Mouse (Mus musculus) gonadal fat pad, adult 2 months (tissue): ENCODE data around the gene Dab2ip. TPM values are rescaled to one million over a fixed set of nuclear protein-coding genes. Genes with fewer than 3 reads are reported as not detected.

Experiments
- DNase-seq: peaks from one replicate; pipeline ENCODE4 v3.0.0-alpha.2; 2012; ENCODE audit warnings: low read depth
- polyA plus RNA-seq: library from polyadenylated mRNA; depleted of rRNA; stranded (reverse); fragments of >200 nt; gene quantifications from 2 replicates; pipeline ENCODE4 v1.2.3, GENCODE M21; 2012; rRNA removed

Dab2ip gene
- 50.9 and 53.6 TPM in 2 replicates for polyA plus RNA-seq

DNA sequence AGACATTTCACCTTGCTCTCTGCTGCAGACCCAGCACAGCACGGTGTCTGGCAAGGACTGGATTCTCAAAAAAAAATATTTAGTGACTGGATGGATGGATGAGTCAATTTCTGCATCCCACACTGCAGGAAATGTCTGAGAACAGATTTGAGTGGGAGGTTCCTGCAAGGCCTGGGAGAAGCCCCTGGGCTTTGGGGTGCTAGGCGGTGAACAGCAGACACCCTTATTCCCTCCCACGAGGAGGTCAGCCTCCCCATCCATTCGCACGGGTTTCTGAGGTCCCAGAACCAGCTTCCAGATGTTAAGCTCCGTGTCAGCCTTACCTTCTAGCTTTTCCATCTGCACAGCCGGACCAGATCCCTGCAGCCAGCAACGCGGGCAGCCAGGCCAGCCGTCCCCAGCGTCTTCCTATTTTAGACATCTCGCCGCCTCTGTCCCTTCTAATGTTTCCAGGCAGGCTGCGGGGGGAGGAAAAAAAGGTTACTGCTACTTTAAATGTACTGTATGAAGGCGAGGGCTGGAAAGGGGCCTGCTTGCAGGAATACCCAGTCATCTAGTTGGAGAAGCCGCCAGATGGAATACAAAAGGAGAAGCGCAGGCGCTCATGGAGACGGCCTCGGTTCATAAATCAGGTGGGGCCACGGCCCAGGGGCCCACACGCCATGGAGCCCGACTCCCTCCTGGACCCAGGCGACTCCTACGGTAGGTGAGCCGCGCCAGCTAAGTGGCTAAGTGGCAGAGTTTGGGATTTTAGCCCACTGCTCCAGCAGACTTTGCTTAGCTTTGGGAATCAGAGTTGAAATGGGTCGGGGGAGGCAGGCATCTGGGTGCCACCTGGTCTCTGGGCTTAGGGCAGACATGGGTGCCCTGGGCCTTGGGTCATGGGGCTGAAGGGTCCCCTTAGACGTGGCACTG lies at the start of gene Dab2ip:
TSS of gene Dab2ip (plus strand) at position 356 of the 915 bp plus-strand sequence.
- DNase-seq = no peak

GRCm38 (mm10) chr2:35508597-35509342 lies 49.3 kb upstream of the Dab2ip start:
- DNase-seq = no peak

- DNase-seq = no peak
Observed at GRCm38 (mm10) chr2:35509343-35509667, 48.8 kb upstream of the Dab2ip start.

DNA sequence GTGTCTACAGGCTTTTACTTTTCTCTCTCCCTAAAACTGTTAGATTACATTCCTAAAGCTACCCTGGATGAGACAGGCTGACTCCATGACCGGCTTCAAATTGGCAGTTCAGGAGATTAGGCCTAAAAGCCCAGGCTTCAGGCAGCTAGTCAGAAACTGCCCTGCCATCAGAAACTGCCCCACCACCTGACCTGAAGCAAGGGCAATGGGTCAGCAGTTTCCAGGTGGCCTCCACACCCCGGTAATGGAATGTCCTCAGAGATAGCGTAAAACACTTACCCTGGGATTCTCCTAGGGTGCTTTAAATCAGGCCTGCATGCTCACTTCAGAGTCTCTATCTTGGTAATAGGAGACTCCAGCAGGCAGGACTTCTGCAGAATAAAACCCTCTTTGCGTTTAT lies 48.2 kb upstream of the Dab2ip start:
- DNase-seq = no peak

GRCm38 (mm10) chr2:35510920-35511319 lies 47.1 kb upstream of the Dab2ip start:
- DNase-seq = no peak

DNA sequence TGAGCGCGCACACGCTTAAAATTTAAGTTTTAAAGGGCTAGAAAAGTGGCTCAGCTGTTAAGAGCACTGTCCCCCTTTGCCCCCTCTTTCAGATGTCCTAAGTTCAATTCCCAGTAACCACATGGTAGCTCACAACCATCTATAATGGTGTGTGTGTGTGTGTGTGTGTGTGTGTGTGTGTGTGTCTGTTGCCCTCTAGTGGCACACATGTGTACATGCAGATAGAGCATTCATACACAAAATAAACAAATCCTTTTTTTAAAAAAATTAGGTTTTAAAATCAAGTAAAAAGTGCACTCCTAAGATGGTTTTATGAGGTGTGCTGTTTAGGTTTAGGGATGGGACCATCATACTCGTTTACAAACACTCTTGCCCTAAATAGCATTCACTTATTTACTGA lies 45.8 kb upstream of the Dab2ip start:
- DNase-seq = no peak

DNA sequence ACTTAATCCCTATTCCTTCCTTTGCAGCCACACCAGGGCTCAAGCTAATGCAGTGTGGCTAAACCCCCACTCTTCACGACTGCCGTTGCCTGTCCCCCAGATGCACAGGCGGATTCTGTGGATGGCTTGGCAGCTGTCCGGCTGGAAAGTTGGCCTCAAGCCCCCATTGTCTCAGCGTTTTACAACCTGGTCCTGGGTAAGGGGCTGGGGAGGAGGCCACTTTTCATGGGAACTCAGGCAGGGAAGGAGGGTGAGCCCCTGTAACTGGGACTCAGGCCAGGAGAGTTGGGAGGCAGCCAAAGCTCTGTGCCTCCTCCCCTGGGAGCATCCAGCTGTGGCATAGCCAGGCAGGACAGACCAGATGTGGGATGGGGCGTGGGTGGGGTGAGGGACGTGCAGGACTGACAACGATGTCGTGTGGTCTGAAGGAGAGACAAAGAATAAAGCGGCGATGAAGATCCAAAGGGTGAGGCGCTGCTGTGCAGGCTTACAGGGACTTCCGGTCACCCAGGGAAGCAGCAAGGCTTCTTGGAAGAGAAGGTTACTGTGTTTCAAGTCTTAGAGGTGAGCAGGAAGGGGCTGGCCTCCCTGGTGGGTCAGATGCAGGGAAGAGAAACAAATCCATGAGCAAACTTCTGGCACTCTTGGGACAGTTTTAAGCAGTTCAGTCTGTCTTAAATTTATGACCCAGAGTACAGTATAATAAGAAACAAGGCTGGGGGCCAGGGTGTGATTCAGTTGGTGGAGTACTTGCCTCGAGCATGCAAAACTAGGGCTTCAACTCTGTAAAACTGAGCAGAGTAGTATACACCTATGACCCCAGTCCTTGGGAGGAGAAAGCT lies 43.8 kb upstream of the Dab2ip start:
- DNase-seq = no peak

DNA sequence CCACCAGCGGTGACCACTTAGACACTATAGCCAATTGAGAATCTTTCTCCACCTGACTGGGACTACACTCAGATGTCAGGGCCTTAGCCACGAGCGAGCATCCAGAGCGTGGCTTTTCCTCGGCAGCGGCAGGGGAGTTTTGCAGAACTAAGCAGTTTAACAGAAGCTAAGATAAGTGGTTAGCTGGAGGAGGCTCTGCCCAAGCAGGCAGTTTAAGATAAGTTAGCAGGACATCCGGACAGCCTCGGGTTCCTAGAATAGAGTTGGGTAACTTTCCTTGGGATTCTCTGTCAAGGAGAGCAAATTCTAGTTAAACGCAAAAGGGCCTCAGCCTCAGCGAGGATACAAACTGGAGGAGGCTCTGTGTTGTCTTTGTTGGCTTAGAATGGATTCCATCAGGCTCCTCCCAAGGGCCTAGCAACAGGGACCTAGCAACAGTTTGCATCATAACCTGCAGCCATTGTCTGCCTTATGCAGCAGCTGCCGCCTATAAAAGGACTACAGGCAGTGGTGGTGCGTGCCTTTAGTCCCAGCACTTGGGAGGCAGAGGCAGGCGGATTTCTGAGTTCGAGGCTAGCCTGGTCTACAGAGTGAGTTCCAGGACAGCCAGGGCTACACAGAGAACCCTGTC lies 31.3 kb upstream of the Dab2ip start:
- no peak for DNase-seq

DNA sequence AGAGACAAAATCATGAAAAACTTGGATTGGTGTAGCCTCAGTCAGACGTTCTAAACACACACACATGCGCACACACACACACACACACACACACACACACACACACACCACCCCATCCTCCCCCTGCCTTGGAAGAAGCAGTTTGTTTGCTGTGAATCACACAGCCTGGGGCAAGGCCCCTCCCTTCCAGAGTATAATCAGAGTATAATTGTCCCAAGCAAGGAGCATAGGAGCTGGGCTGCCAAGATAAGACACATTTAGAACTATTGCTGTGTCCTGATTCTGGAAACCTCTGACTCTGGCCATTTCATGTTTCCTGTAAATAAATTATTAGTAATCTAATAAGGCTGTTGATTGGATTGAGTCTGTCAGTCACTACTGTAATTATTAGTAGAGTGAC lies 29.0 kb upstream of the Dab2ip start:
- no peak for DNase-seq

GRCm38 (mm10) chr2:35529856-35530255 lies 28.2 kb upstream of the Dab2ip start:
- DNase-seq = no peak

DNA sequence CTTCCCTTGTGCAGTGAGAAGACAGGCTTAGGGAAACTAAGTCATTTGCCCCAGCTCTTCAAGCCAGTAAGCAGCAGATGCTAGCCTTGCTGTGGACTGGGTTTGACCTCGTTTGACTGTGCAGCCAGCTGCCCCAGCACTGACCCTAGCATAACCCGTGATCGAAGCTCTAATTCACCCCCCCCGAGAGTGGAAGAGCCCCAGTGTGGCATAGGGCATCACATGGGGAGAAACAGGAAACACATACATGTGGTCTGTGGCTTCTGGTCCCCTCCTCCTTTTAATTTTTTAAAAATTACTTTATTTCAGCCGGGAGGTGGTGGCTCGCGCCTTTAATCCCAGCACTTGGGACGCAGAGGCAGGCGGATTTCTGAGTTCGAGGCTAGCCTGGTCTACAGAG lies 27.3 kb upstream of the Dab2ip start:
- DNase-seq = no peak

- DNase-seq = no peak
Observed at GRCm38 (mm10) chr2:35533646-35534045, 24.4 kb upstream of the Dab2ip start.

DNA sequence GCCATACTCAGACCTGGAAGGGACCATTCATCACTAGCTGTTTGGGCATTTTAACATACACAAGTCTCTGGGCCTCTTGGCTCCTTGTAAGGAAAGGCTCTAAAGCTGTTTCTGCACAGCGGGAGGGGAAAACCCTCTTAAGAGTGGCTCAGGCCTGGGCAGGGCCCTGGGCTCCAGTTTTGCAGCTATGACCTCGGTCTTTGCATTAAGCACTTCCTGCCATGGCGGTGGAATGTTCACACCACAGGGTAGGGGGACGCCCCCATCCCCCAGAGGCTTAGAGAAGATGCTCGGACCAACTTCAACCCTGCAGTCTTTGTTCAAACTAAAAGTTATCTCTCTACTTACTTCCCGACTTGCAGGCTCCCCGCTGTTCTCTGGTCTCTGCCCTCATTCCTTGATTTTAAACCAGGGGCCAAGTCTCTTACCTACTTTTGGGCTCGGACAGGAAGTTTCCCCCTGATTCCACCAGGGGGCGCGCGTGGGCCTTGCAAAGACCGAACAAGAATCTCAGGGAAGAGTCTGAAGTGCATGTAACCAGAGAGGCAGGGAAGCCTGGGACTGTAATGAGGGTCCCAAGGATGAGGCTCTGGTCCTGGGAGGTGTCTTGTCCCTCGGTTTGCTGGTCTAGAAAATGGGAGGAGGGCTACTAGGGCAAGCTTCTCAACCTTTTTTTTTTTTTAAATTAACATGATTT lies 18.6 kb upstream of the Dab2ip start:
- peak; percentile 4 for DNase-seq

DNA sequence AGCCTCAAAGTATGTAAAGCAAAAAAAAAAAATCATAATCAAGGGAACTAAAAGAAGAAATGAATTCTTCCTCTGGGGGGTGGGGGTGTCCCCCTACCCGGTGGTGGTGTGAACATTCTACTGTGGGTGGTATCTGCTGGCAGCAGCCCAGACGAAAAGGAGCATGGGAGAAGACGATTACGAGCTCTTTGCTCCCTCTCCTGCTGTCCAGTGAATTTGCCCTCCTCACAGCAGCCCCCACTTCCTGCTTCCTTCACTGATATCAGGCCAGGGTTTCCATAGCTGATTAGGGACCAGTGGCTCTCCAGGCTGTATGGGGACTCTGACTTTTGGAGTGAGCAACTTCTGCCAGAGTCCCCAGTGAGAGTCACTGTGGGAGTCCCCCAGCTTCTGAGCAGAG lies 17.3 kb upstream of the Dab2ip start:
- DNase-seq = no peak

GRCm38 (mm10) chr2:35544717-35545116 lies 13.3 kb upstream of the Dab2ip start:
- peak; percentile 12 for DNase-seq

DNA sequence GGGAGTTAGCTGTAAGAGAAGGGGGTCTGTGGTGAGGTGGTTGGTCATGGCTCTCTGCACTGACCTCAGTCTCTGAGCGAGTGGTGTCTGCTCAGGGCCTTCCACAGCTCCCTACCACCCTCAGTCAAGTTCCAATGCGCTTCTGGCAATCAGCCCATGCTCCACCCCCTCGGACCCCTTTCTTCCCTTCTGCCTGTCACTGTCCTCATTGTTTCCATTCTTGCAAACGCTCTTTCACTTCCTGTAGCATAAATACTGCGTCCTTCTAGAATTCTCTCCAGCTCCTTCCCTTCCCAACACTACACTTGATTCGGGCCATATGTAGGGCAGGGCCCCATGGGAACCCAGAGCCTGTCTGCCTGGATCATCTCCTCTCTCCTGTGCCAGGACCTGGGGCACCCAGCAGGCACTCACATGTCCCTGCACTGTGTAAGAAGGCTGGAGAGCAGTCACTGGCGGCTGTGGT lies 12.9 kb upstream of the Dab2ip start:
- DNase-seq = peak; percentile 26

DNA sequence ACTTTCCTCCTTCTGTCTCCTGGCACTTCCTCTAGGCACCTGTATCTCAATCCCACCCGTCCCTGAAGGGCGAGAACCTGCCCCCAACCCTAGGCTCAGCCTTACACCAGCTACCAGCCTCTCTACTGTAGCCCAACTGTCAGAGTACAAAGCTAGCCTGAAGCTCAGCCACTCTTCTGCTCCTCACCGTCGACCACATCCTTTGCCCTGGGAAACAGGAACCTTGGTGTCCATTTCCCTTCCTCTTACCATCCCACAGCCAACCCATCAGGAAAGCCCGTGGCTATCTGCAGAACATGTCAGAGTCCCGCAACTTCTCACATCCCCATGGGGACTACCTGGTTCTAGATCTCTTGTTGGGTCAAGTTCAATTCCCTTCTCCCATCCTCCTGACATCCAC lies 11.6 kb upstream of the Dab2ip start:
- DNase-seq = no peak

DNA sequence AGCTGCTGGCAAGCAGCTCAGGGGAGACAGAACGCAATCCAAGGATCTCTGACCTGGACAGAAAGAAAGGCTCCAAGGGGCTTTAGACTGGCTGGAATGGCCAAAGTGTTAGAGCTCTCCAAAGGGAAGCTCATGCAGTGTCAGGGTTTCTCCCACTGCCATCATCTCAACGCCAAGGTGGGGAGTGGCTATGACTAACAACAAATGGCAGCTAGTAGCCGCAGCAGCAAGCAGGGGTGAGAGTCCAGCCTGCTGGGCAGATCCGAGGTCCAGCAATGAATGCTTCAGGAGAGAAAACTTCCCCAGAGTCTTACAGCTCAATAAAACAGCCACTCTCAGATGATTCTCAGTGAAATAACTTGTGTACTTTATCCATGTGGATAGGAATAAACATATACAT lies 8.9 kb upstream of the Dab2ip start:
- no peak for DNase-seq

DNA sequence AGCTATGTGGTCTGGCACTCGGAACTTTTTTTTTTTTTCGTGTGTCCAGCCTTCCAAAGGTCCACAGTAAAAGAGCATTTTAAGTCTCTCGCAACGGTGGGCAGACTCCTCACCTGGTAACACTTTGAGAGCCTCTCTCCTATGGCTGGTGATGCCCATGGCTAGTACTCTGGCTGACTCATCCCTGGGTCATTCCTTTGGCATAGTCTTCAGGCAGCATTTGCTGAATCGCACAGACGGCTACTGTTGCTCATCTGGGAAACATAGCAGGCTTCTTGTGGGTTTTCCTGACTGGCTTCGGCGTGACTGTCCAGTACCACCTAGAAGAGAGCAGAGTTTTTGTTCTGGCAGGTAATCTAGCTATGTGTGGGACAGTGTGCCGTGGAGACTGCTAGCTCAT lies 8.0 kb upstream of the Dab2ip start:
- DNase-seq = no peak

DNA sequence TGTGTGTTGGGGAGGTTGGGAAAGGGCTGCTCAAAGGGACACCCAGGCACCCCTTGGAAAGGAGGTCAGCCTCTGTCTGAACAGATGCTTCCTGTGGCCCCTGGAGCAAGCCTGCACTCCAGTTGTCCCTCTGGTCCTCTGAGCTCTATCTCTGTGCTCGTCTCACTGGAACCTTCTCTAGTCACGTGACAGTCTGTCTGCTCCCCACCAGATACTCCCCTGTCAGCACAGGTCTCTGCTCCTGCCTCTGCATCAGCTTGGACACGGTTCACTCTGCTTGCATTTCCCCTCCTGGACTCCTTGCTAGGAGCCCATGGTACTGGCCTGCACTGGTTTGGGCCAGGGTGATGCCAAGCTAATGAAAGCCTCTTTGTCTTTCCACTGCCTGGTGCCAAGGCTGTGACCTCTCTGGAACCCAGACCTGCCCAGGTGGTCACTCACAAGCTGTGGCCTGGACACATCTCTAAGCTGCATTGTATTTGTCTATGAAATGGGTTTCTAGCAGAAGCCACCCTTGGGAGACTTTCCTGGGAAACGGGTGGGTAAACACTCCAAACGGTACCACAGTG lies 1.1 kb upstream of the Dab2ip start:
- no peak for DNase-seq
